Mouse (Mus musculus) brain, embryonic 18.5 days (tissue): ENCODE data around the gene 4930415O20Rik.

Experiments
- DNase-seq: peaks from one replicate; pipeline ENCODE4 v3.0.0-alpha.2; 2012; ENCODE audit warnings: low read depth, low spot score

The 4930415O20Rik gene

DNA sequence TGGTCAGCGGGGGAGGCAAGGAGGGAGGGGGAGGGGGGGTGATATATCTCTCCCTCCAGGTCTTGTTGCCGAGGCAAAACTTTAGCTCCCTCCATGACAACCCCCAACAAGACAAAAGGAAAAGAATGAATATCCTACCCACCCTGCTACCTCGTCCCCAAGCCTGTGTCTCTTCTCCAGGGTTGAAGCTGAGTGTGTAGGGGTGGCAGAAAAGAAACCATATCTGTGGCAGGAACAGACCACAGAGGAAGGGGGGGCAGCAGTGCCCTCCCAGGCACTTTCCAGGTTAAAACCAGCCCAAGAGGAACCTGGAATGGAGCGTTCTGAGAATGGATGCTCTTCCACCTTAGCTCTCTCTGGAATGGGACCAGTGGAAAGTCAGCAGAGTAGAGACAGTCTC, 59.7 kb downstream of the 4930415O20Rik start, which contains the start of gene Cacnb3:
Cacnb3 (plus strand) TSS at position 301 of the 400 bp plus-strand sequence.
- DNase-seq, result no peak

DNA sequence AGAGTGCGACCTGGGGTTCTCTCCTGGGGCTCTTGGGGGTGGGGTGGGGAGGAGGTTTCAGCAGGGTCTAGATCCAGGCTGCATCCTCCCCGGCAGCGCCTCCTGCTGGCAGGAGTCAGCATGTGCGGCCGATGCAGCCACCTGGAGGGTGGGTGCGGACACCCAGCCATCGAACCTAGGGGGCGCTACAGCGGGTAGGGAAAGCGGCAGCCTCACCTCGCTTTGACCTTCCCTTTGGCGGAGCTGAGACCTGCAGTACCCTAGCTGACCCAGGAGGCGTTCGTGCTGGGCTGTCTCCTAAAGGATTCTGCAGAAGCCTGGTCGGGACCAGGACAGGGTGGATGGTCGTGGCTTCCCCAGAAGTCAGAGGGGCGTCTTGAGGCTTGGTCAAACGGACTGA, 60.7 kb downstream of the 4930415O20Rik start:
- no peak for DNase-seq

DNA sequence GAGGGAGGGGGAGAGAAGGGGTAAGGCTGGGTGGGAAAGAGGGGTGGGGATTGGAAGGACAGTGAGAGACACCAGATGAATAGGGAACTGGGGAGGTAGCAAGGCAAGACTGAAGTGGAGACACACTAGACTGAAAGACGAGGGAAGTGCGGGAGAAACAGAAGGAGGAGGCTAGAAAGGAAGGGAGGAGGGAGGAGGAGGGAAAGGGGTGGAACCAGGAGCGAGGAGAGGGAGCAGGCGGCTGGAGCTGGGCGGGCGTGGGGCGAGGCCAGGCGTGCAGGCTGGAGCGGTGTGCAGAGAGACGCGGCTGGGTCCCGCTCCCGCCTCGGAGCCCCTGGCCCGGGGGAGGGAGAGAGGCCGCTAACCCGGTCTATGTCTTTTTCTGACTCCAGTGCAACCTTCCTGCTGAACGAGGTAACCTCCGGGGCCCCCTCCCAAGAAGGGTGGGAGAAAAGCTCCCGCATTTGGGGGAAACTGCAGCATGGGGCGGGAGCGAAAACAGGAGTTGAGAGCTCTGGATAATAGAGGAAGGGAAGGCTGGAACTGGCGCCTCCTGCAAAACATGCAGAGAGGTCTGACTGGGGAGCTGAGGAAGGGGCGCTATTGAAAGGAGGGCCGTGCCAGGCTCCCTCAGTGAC, 61.4 kb downstream of the 4930415O20Rik start:
- DNase-seq, result no peak

DNA sequence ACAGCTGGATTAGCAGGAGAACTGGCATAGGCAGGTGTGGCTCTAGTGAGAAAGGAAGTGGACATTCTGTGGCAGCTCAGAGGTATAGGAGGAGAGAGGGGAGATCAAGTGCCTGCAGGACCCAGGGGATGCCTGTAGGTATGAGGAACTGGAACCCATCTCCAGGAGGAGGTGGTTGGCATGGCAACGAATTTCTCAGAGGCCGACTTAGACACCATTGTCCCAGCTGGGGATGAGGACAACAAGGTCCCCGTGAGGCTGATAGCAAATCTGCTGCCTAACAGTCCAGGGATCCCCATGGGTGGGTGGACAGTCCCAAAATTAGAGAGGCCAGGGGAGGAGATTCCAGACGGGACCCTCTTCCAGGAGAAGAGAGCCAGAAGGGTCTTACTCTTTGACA, 62.1 kb downstream of the 4930415O20Rik start:
- no peak for DNase-seq

DNA sequence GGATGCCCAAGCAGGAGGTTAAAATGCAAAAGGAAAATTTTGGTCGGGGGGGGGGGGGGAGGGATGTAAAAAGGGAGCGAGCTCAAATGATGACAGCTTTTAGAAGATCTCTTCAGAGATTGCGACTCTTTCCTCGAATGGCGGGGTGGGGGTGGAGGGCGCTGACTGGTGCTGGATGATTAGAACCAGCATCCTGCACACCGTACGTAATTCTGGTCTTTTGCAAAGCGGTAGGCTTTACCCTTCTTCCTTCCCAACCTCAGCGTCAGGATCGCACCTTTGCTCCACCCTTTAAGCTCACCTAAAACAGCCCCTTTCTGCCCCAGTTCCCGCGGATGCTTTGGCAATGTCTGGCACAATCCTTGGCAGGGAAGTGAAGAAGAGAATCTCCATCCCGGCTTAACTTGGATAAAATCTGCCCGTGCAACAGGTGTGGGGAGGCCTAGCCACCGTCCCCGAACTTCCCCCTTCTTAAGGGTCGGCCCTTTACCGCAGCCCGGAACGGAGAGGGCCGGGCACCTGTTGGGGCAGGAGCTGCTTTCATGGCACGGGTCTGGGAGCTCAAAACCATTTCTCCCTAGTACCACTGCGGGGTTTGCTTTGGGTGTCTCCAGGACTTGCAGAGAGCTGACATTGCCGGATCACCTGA, 63.1 kb downstream of the 4930415O20Rik start:
- DNase-seq, result no peak

DNA sequence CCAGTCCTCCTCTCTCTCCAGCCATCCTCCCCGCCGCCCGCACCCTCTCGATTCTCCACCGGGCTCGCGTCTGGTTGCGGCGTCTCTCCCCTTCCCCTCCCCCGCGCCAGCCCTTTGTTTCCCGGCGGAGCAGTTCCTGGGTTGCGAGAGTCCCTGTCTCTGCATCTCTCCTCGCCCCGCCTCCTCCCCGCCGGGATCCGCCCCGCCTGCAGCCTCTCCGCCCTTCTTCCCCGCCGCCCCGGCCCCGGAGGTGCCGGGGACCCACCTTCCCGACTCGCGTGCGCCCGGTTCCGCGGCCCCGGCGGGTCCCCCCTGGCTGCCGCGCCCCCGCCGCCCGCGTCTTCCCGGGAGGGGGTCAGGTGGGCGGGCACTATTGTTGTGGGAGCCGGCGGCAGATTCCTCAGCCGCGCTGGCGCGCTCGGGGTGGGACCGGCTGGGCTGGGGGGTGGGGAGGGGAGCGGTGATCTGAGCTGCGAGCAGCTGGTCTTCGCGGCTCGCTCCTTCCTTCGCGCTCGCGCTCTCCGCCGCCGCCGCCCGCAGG, 63.8 kb downstream of the 4930415O20Rik start:
- DNase-seq, result peak; percentile 67

DNA sequence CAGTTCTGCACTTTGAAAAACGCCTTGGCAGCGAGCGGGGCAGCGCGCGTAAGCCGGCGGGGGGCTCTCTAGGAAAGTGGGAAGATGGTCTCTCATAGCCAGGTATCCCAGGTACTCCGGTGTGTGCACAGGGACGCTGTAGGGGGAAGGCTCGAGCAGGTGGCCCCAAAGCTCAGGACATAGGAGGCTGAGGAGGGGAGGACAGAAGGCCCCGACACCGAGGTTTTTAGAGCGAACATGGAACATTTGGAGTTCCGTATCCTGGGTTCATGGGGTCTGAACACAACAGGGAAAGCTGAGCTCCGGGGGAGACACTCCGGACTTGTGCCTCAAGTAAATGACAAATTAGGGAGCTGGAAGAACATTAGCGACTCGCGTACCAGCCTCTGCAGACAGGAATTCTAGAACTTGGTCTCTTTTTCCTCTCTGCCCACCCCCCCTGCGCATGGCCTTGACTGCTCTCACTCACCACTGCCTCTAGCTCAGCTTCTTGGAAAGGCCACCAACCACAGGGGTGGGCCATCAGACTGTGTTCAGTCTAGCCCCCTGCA, 64.6 kb downstream of the 4930415O20Rik start:
- DNase-seq, result no peak

DNA sequence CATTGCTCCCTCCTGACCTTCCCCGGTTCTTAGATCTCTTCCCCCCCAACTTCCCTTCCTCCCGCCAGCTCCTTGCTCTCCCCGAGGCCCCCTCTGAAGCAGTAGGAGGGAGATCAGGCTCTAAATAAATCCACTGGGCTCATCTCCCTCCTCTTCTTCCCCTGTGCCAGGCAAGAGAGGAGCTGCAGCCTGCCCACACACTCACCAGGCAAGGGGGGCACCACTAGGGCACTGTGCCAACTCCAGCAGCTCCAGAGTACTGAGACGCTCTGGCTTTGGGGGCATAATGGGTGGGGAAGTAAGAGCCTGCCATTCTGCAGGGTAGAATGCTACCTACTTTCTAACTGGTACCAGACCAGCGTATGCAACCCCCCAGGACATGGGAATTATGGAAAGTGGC, 65.7 kb downstream of the 4930415O20Rik start:
- DNase-seq, result no peak

DNA sequence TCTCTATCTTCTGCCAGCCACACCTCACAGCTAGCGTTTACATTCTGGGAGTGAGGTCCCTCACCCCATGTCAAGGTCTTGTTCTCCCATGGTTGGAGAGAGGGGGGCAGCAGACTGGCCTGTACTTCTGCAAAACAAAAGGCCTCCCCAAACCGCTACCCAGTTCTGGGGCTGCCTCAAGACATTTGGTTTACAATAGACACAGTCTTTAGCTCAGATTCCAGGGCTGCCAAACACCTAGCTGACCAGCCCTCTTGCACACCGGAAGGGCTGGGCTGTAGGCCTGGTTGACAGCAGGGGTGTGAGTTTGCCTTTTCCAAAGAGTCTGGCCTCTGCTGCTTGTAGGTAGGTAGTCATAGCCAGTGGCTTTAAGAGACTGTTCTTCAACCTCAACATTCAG, 66.4 kb downstream of the 4930415O20Rik start:
- no peak for DNase-seq
